Mouse (Mus musculus) frontal cortex, adult 2 months (tissue): ENCODE measurements around the gene Pcsk1. TPM values are rescaled to one million over a fixed set of nuclear protein-coding genes. Genes with fewer than 3 reads are reported as not detected.
A peak's percentile ranks its signal among the peaks of the same experiment; 100 is the strongest.

ENCODE experiments used
- DNase-seq, 2 experiments: peaks; one replicate each; pipeline ENCODE4 v3.0.0; 2022; ENCODE audit warnings: low spot score in 1 of 2; ENCODE audit errors: extremely low spot score in 1 of 2
- polyA plus RNA-seq: library from polyadenylated mRNA; depleted of rRNA; stranded (reverse); fragments of >200 nt; gene quantifications from 2 replicates; pipeline ENCODE4 v1.2.3, GENCODE M21; 2012; rRNA removed

Gene Pcsk1
- polyA plus RNA-seq = 17.1 and 17.6 TPM in 2 replicates

GRCm38 (mm10) chr13:75089721-75090410 is at the start of gene Pcsk1:
TSS of gene Pcsk1 (plus strand) at chr13:75089826.
- peak in 1 of 2 experiments; percentile 76 for DNase-seq

- no peak for DNase-seq
Measured at GRCm38 (mm10) chr13:75058818-75059217, 30.8 kb upstream of the Pcsk1 start.

GRCm38 (mm10) chr13:75063947-75064346 is 25.7 kb upstream of the Pcsk1 start:
- no peak for DNase-seq

- no peak for DNase-seq
Measured at GRCm38 (mm10) chr13:75088597-75088996, 1.0 kb upstream of the Pcsk1 start.

- peak in 1 of 2 experiments; percentile 44 for DNase-seq
Measured at GRCm38 (mm10) chr13:75090411-75090779, 769 bp downstream of the Pcsk1 start.

GRCm38 (mm10) chr13:75091071-75091470 is 1.4 kb downstream of the Pcsk1 start:
- DNase-seq = peak in 1 of 2 experiments; percentile 72

GRCm38 (mm10) chr13:75095487-75095886 is 5.9 kb downstream of the Pcsk1 start:
- DNase-seq = no peak

- peak; percentile 28 to 65 for DNase-seq
Measured at GRCm38 (mm10) chr13:75113114-75113513, 23.5 kb downstream of the Pcsk1 start.

GRCm38 (mm10) chr13:75114007-75114424 is 24.4 kb downstream of the Pcsk1 start:
- DNase-seq = peak; percentile 49 to 61

- DNase-seq = peak in 1 of 2 experiments; percentile 33
Measured at GRCm38 (mm10) chr13:75114838-75115237, 25.2 kb downstream of the Pcsk1 start.

GRCm38 (mm10) chr13:75135833-75136232 is 46.2 kb downstream of the Pcsk1 start:
- DNase-seq = no peak

GRCm38 (mm10) chr13:75160661-75161060 is 71.0 kb downstream of the Pcsk1 start:
- DNase-seq = no peak

- DNase-seq = peak; percentile 1 to 15
Measured at GRCm38 (mm10) chr13:75163408-75163807, 73.8 kb downstream of the Pcsk1 start.
